Mouse (Mus musculus): ENCODE measurements at regions not wholly inside any gene's neighbourhood (a gene's known extent, or its start where the extent isn't known, plus 50 kb on each side); places are given as distances from the start of the nearest gene placed in this dataset.
"Not testable (repeated sequence)": the region's sequence is repeated elsewhere in the genome, so short reads cannot be mapped to it uniquely, and the experiment has no call there.

GRCm38 (mm10) chr1:23316288-23316687, 81.3 kb downstream of the Ogfrl1 start:
- H3K27ac ChIP-seq = not testable (repeated sequence)
- WGBS = 85% methylated on average over 2 of the region's 2 CpGs

DNA sequence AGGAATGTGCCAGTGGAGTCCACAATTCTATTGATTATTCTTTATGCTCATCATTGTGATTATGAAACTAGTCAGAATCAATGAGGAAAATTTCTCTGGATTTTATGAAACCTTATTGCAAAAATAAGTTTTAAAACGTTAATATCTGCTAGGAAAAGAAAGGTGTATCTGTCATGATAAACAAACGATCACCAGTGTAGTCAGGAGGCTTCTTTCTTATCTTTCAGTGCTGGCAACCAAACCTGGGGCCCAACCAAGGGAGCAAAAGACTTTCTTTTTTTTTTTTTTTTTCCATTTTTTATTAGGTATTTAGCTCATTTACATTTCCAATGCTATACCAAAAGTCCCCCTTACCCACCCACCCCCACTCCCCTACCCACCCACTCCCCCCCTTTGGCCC, 82.7 kb downstream of the Ogfrl1 start:
- WGBS = 92% methylated on average over 2 of the region's 2 CpGs

More at GRCm38 (mm10) chr1:23316288-23316687, 81.3 kb downstream of the Ogfrl1 start:
- H3K9ac ChIP-seq; H3K4me1 ChIP-seq; H3K4me3 ChIP-seq (replicated peaks); H3K9me3 ChIP-seq; ATAC-seq (ENCODE audit: low FRiP score); H3K4me2 ChIP-seq; H3K36me3 ChIP-seq (replicated peaks); H3K27me3 ChIP-seq: not testable (repeated sequence)

DNA sequence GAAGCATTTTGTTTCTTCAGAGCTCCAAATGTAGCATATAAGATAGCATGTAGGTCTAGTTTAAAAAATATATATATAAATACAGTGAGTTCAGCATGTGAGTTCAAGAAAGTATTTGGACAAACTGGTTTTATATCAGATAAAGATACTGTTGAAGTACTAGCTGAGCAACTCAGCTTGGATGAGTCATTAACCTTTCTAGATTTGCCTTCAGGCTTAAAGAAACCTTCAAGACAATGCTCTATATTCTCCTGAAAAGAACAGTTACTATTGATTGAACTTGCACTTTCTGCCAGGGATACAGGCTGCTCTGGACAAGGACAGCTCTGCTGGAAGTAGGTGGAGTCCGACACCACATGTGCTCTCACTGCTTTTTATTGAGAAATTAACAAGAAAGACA, 104.9 kb downstream of the Ogfrl1 start:
- ATAC-seq (ENCODE audit: low FRiP score) = no peak
- Histone ChIP-seq H3K27ac (no peak overlapping the region), H3K9ac (no peak overlapping the region), H3K9me3 (no peaks in the 10 kb centered on the region), H3K27me3 (no peaks in the 10 kb centered on the region), H3K4me2 (no peak overlapping the region), H3K4me3 (replicated peaks) (no peak overlapping the region), H3K4me1 (no peaks in the 10 kb centered on the region), H3K36me3 (replicated peaks) (peaks cover 6% of the 10 kb centered on the region; the same call in 1 of the 2 replicates)
- WGBS = 91% methylated on average over 1 of the region's 1 CpGs

More for the DNA sequence above, 82.7 kb downstream of the Ogfrl1 start:
- not testable (repeated sequence) for H3K9ac ChIP-seq; H3K4me1 ChIP-seq; H3K27ac ChIP-seq; H3K9me3 ChIP-seq; H3K36me3 ChIP-seq (replicated peaks); H3K27me3 ChIP-seq; H3K4me3 ChIP-seq (replicated peaks); H3K4me2 ChIP-seq; ATAC-seq (ENCODE audit: low FRiP score)

DNA sequence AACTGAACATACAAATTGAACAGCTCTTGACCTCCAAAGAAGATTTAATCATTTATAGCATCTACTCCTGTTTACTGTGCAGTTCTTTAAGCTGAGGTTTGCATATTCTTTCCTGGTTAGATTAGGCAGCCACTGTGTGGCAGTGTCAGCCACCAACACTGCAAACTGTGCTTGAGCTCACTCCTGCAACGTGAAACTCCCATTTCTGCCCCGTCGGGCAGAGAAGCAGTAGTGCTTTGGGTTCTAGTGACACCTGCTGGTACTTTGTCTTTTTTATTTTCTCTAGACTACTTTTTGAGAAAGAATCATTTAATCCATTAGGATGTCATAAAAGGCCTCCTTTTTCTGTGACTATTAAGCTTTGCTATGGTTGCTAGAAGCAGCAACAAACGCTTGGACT, 110.8 kb downstream of the Ogfrl1 start:
- no peak for ATAC-seq (ENCODE audit: low FRiP score)
- Histone ChIP-seq H3K9ac (no peak overlapping the region), H3K27ac (no peak overlapping the region), H3K4me2 (no peak overlapping the region), H3K27me3 (no peaks in the 10 kb centered on the region), H3K4me1 (no peaks in the 10 kb centered on the region), H3K4me3 (replicated peaks) (no peak overlapping the region), H3K36me3 (replicated peaks) (0 out of 2 replicates have a peak, but pooled peaks cover 4% of the 10 kb centered on the region), H3K9me3 (no peaks in the 10 kb centered on the region)
- WGBS = 24% methylated on average over 4 of the region's 4 CpGs

DNA sequence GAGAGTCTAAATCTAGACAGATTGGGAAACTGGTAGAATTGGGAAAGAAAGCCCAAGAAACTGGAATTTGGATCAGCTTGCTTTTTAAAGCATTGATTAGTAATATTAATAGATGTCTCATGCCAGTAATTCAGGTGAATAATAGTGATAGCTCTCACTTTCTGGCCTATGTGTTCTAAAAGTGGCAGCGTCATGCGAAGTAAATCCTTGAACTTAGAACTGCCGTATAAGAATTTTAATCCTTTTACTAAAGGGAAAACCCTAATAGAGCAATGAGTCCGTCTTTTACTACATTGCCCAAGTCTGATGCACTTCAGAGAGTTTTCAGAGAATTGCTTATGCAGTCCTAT, 114.7 kb downstream of the Ogfrl1 start:
- no peaks in the 10 kb centered on the region for H3K9me3 ChIP-seq
- H3K4me3 ChIP-seq (replicated peaks) = no peak overlapping the region
- no peaks in the 10 kb centered on the region for H3K27me3 ChIP-seq
- no peak overlapping the region for H3K4me2 ChIP-seq
- 86% methylated on average over 4 of the region's 4 CpGs for WGBS
- H3K4me1 ChIP-seq = no peaks in the 10 kb centered on the region
- no peak overlapping the region for H3K9ac ChIP-seq
- 0 out of 2 replicates have a peak, but pooled peaks cover 4% of the 10 kb centered on the region for H3K36me3 ChIP-seq (replicated peaks)
- H3K27ac ChIP-seq = no peak overlapping the region
- ATAC-seq (ENCODE audit: low FRiP score) = no peak

GRCm38 (mm10) chr1:23282215-23282869, 115.2 kb downstream of the Ogfrl1 start:
- Histone ChIP-seq H3K36me3 (replicated peaks) (0 out of 2 replicates have a peak, but pooled peaks cover 4% of the 10 kb centered on the region), H3K9ac (no peak overlapping the region), H3K27me3 (no peaks in the 10 kb centered on the region), H3K4me1 (no peaks in the 10 kb centered on the region), H3K4me3 (replicated peaks) (no peak overlapping the region), H3K9me3 (no peaks in the 10 kb centered on the region), H3K4me2 (no peak overlapping the region), H3K27ac (no peak overlapping the region)
- ATAC-seq (ENCODE audit: low FRiP score) = no peak
- 91% methylated on average over 2 of the region's 2 CpGs for WGBS

DNA sequence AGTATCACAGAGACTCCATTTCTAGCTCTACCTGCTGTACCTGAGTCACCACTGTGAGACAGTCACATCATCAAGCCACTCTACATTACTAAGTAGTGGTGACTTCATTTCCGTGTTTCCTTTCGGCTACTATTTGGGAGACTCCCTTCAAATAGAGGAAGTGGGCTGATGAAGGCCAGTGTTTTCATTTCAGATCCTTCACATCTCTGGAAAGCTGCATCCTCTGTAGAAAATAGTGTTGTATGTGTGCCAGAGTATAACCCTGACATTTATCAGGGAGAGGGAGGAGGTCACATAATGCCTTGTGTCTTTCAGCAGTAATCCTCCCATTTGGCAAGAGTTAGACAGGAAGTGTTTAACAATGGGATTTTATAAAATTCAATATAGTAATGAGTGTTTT, 117.7 kb downstream of the Ogfrl1 start:
- H3K27ac ChIP-seq = no peak overlapping the region
- no peak overlapping the region for H3K4me3 ChIP-seq (replicated peaks)
- 88% methylated on average over 2 of the region's 2 CpGs for WGBS
- H3K27me3 ChIP-seq = no peaks in the 10 kb centered on the region
- H3K4me2 ChIP-seq = no peak overlapping the region
- 0 out of 2 replicates have a peak, but pooled peaks cover 4% of the 10 kb centered on the region for H3K36me3 ChIP-seq (replicated peaks)
- ATAC-seq (ENCODE audit: low FRiP score) = no peak
- H3K9ac ChIP-seq = no peak overlapping the region
- peaks cover 4% of the 10 kb centered on the region; the same call in 1 of the 2 replicates for H3K4me1 ChIP-seq
- no peaks in the 10 kb centered on the region for H3K9me3 ChIP-seq

- Histone ChIP-seq H3K4me3 (replicated peaks) (no peak overlapping the region), H3K27me3 (no peaks in the 10 kb centered on the region), H3K4me2 (no peak overlapping the region), H3K27ac (no peak overlapping the region), H3K36me3 (replicated peaks) (peaks cover 6% of the 10 kb centered on the region; the same call in 1 of the 2 replicates), H3K9me3 (no peaks in the 10 kb centered on the region), H3K4me1 (peaks cover 7% of the 10 kb centered on the region; the same call in 1 of the 2 replicates), H3K9ac (no peak overlapping the region)
- WGBS = 70% methylated on average over 6 of the region's 6 CpGs
- ATAC-seq (ENCODE audit: low FRiP score) = no peak
Observed at GRCm38 (mm10) chr1:23272077-23272476, 125.5 kb downstream of the Ogfrl1 start.

DNA sequence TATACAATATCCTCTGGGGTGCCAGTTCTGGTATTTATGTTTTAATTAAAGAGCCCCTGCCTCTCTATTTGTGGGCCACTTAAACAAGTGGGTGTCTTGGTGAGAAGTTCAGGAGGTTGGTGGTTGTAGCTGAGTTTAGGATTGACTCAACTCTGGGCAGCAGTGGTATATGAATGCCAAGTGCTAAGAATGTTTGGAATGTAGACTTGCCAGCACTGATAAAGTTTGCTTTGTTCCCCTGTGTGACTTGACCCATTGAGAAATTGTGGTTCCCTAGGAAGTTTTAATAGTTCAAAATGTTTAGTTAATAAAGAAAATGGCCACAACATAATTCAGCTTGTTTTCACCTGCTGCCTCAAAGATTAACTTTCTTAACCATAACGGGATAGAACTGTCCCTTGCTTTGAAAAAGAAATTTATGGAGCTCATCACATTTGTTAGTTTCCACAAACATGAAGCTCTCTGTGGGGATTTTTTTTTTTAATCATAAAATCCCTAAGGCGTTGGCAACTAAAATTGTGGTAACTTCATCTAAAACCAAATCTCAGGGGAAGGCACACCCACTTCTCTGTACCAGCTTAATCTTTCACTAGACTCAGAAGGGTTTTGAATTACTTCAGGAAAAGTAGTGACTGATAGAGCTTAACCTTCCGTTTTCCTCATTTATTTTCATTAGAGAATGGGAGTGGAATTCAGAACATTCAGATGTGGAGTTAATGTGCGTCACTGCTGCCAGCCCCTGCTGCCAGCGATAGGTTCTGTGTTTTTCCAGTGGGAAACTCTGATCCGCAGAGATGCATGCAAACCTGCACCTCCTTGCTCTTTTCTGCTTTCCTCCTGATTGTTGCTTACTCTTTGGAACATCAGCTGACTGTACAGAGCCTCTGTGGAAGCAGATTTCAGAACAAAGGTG, 126.4 kb downstream of the Ogfrl1 start:
- Histone ChIP-seq H3K4me1 (peaks cover 3% of the 10 kb centered on the region; the same call in 1 of the 2 replicates), H3K9ac (no peak overlapping the region), H3K4me2 (no peak overlapping the region), H3K36me3 (replicated peaks) (peaks cover 6% of the 10 kb centered on the region; the same call in 1 of the 2 replicates), H3K27ac (no peak overlapping the region), H3K27me3 (no peaks in the 10 kb centered on the region), H3K9me3 (no peaks in the 10 kb centered on the region), H3K4me3 (replicated peaks) (no peak overlapping the region)
- WGBS = 60% methylated on average over 6 of the region's 6 CpGs
- no peak for ATAC-seq (ENCODE audit: low FRiP score)

GRCm38 (mm10) chr1:23268062-23268461, 129.5 kb downstream of the Ogfrl1 start:
- no peak overlapping the region for H3K4me3 ChIP-seq (replicated peaks)
- no peak for ATAC-seq (ENCODE audit: low FRiP score)
- peaks cover 6% of the 10 kb centered on the region; the same call in 1 of the 2 replicates for H3K36me3 ChIP-seq (replicated peaks)
- H3K9me3 ChIP-seq = no peaks in the 10 kb centered on the region
- no peaks in the 10 kb centered on the region for H3K27me3 ChIP-seq
- peaks cover 11% of the 10 kb centered on the region for H3K4me1 ChIP-seq
- no peak overlapping the region for H3K9ac ChIP-seq
- H3K27ac ChIP-seq = no peak overlapping the region
- no peak overlapping the region for H3K4me2 ChIP-seq

DNA sequence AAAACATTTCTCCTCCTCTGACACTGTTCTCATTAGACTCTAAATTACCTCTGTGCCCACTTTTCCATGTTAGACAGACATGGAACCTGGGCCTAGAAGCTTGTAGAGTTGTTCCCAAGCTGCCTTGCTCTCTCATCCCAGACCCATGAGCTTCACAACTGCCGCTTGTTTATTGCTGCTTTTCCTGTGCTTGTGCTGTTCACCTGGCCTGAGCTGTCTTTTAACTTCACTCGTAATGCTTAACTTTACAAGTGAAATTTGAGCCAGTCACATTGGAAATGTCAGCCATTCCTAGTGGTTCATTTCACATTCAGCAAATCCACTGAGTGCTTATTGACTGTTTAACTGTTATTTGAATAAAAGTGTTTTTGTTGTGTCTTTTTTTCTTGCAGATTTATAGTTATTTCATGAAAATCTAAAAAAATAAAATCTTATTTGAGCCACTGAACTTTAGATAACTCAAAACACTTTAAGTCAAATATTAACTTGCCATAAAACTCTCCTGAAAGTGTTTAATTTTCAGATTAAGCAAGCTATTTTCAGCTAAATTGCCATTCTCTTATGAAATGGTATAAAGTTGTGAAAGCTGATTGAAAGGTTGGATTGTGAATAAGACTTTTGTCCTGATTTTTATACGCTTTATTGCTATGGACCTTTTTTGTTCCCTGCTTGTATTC, 131.9 kb downstream of the Ogfrl1 start:
- no peaks in the 10 kb centered on the region for H3K27me3 ChIP-seq
- no peak overlapping the region for H3K4me2 ChIP-seq
- H3K4me1 ChIP-seq = peaks cover 9% of the 10 kb centered on the region; the same call in 1 of the 2 replicates
- H3K9me3 ChIP-seq = no peaks in the 10 kb centered on the region
- H3K4me3 ChIP-seq (replicated peaks) = no peak overlapping the region
- WGBS = 72% methylated on average over 3 of the region's 3 CpGs
- no peak overlapping the region for H3K27ac ChIP-seq
- no peak overlapping the region for H3K9ac ChIP-seq
- H3K36me3 ChIP-seq (replicated peaks) = peaks cover 6% of the 10 kb centered on the region; the same call in 1 of the 2 replicates
- no peak for ATAC-seq (ENCODE audit: low FRiP score)

GRCm38 (mm10) chr1:23264251-23264650, 133.3 kb downstream of the Ogfrl1 start:
- Histone ChIP-seq H3K36me3 (replicated peaks) (0 out of 2 replicates have a peak, but pooled peaks cover under 1% of the 10 kb centered on the region), H3K4me3 (replicated peaks) (no peak overlapping the region), H3K27me3 (no peaks in the 10 kb centered on the region), H3K9ac (no peak overlapping the region), H3K4me2 (no peak overlapping the region), H3K4me1 (peaks cover 9% of the 10 kb centered on the region; the same call in 1 of the 2 replicates), H3K27ac (no peak overlapping the region), H3K9me3 (no peaks in the 10 kb centered on the region)
- WGBS = 77% methylated on average over 3 of the region's 3 CpGs
- ATAC-seq (ENCODE audit: low FRiP score) = no peak
